Mouse (Mus musculus): ENCODE measurements around the gene Nt5m.

DNA sequence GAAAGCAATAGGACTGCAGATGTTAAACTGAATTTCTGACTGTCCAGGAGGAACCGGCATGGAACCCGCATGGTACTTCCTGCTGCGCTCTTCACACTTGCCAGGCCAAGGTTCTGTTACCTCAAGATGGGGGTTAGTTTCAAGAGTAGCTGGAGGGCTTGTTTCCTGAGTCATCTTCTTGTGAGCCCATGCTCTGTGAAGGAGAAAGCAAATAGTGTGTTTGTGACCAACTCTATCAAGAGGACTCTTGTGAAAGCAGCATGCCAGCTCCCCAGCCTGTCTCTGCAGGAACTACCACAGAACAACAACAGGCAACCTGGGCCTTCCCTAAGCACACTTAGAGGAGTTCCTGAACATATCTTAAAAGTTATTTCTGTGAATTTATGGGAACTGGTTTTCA lies 21.3 kb upstream of the Nt5m start:
- TF ChIP-seq USF1 (IDR thresholded peaks at IDR 0.05; ENCODE audit: low read depth, low read length) (no peak), EP300 (IDR thresholded peaks at IDR 0.05; ENCODE audit: low read depth in 1 of 2, low read length in 2 of 2) (no peak), CTCF (IDR thresholded peaks at IDR 0.05 in 2 of 3, conservative IDR thresholded peaks at IDR 0.05 in 1 of 3; ENCODE audit: control insufficient read depth in 1 of 3, insufficient read depth in 1 of 3, low read depth in 2 of 3, low read length in 3 of 3, poor library complexity in 1 of 3, severe bottlenecking in 1 of 3) (no peak), POLR2A (IDR thresholded peaks at IDR 0.05; ENCODE audit: control insufficient read depth in 1 of 2, insufficient read depth in 1 of 2, low read depth in 1 of 2, low read length in 2 of 2, poor library complexity in 1 of 2) (no peak), BHLHE40 (IDR thresholded peaks at IDR 0.05; ENCODE audit: borderline replicate concordance, low read depth, low read length) (no peak)

Measured in MEL (cell line).